Mouse (Mus musculus): Measurements from ENCODE around the gene Fam53b. TPM values are rescaled to one million over a fixed set of nuclear protein-coding genes. Genes with fewer than 3 reads are reported as not detected.

Fam53b gene
- polyA plus RNA-seq, 1 experiment = 35.3 TPM

GRCm38 (mm10) chr7:132841287-132841686 is 27.6 kb upstream of the Fam53b start:
- TF ChIP-seq CTCF (IDR thresholded peaks at IDR 0.05; ENCODE audit: low read depth, low read length) (no peak), POLR2A (IDR thresholded peaks at IDR 0.05; ENCODE audit: borderline replicate concordance, low read depth, low read length) (no peak)
- Histone ChIP-seq H3K27ac (ENCODE audit: insufficient read depth, low read depth, low read length) (no peak overlapping the region), H3K4me3 (ENCODE audit: insufficient read depth, low read length) (no peak overlapping the region), H3K4me1 (ENCODE audit: control insufficient read depth, insufficient read depth, low read length) (peaks cover 17% of the 10 kb centered on the region)

DNA sequence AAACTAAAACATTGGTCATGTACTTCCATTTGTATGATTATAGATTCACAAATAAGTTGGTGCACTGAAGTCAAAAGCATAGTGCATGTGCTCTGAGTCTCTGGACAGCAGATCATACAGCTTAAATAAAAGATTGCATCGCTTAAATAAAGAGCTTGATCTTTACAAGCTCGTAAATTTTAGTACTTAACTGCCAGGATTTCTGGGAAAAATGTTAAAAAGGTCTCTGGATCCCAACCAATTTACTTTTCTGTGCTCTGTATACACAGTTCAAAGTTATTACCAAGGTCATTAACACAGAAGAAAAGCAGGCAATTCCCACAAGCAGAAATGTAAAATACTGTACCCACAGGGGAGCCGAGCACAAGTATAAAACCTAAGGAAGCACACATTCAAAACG is 17.3 kb upstream of the Fam53b start:
- no peak overlapping the region for H3K27ac ChIP-seq (ENCODE audit: insufficient read depth, low read depth, low read length)
- peaks cover 12% of the 10 kb centered on the region for H3K4me1 ChIP-seq (ENCODE audit: control insufficient read depth, insufficient read depth, low read length)
- no peak overlapping the region for H3K4me3 ChIP-seq (ENCODE audit: insufficient read depth, low read length)
- TF ChIP-seq CTCF (IDR thresholded peaks at IDR 0.05; ENCODE audit: low read depth, low read length) = no peak
- TF ChIP-seq POLR2A (IDR thresholded peaks at IDR 0.05; ENCODE audit: borderline replicate concordance, low read depth, low read length) = no peak

- no peak overlapping the region for H3K27ac ChIP-seq (ENCODE audit: insufficient read depth, low read depth, low read length)
- TF ChIP-seq POLR2A (IDR thresholded peaks at IDR 0.05; ENCODE audit: borderline replicate concordance, low read depth, low read length) = no peak
- no peak for TF ChIP-seq CTCF (IDR thresholded peaks at IDR 0.05; ENCODE audit: low read depth, low read length)
- peaks cover 25% of the 10 kb centered on the region for H3K4me1 ChIP-seq (ENCODE audit: control insufficient read depth, insufficient read depth, low read length)
- H3K4me3 ChIP-seq (ENCODE audit: insufficient read depth, low read length) = no peak overlapping the region
Observed at GRCm38 (mm10) chr7:132824346-132825022, 10.8 kb upstream of the Fam53b start.

DNA sequence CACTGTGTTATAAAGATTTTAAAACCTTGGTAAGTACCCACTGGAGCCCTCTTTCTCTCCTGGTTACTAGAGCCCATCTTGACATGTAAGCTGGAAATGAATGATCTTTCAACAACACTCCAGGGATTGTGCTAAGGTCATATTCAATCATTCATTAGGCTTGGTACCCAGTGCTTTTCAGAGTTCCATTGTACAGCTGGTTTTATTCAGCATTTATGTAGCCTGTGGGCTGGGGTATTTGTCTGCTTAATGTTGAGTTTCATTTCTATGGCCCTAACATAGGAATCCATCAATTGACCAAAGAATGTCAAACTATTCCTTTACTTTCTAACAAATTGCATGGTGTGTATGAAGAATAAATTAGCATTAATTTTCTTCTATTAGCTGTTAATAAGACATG is 10.1 kb upstream of the Fam53b start:
- TF ChIP-seq POLR2A (IDR thresholded peaks at IDR 0.05; ENCODE audit: borderline replicate concordance, low read depth, low read length) (no peak), CTCF (IDR thresholded peaks at IDR 0.05; ENCODE audit: low read depth, low read length) (no peak)
- Histone ChIP-seq H3K4me1 (ENCODE audit: control insufficient read depth, insufficient read depth, low read length) (peaks cover 23% of the 10 kb centered on the region), H3K4me3 (ENCODE audit: insufficient read depth, low read length) (no peak overlapping the region), H3K27ac (ENCODE audit: insufficient read depth, low read depth, low read length) (no peak overlapping the region)

DNA sequence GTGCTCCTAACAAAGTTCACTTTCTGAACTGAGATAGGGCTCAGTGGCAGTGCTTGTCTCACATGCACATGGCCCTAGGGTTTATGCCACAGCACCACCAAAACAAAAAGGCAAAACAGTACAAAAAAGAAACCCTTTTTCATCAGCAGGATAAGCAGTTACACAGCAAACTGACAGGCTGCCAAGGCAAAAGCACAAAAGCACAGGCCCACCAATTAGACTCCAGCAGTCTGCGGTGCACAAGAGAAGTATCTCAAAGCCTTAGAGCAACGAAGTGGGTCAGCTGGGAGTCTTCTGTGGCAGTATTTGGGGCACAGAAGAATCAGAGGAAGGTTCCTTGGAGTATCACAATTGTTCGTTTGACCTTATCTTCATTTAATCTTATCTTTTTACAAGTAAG is 7.0 kb upstream of the Fam53b start:
- TF ChIP-seq CTCF (IDR thresholded peaks at IDR 0.05; ENCODE audit: low read depth, low read length) (no peak), POLR2A (IDR thresholded peaks at IDR 0.05; ENCODE audit: borderline replicate concordance, low read depth, low read length) (no peak)
- Histone ChIP-seq H3K27ac (ENCODE audit: insufficient read depth, low read depth, low read length) (no peak overlapping the region), H3K4me3 (ENCODE audit: insufficient read depth, low read length) (no peak overlapping the region), H3K4me1 (ENCODE audit: control insufficient read depth, insufficient read depth, low read length) (peaks cover 13% of the 10 kb centered on the region)

- H3K4me1 ChIP-seq (ENCODE audit: control insufficient read depth, insufficient read depth, low read length) = 0 out of 2 replicates have a peak, but pooled peaks cover 3% of the 10 kb centered on the region
- no peak overlapping the region for H3K27ac ChIP-seq (ENCODE audit: insufficient read depth, low read depth, low read length)
- TF ChIP-seq CTCF (IDR thresholded peaks at IDR 0.05; ENCODE audit: low read depth, low read length) (no peak), POLR2A (IDR thresholded peaks at IDR 0.05; ENCODE audit: borderline replicate concordance, low read depth, low read length) (no peak)
- no peak overlapping the region for H3K4me3 ChIP-seq (ENCODE audit: insufficient read depth, low read length)
Observed at GRCm38 (mm10) chr7:132817056-132817455, 3.4 kb upstream of the Fam53b start.

DNA sequence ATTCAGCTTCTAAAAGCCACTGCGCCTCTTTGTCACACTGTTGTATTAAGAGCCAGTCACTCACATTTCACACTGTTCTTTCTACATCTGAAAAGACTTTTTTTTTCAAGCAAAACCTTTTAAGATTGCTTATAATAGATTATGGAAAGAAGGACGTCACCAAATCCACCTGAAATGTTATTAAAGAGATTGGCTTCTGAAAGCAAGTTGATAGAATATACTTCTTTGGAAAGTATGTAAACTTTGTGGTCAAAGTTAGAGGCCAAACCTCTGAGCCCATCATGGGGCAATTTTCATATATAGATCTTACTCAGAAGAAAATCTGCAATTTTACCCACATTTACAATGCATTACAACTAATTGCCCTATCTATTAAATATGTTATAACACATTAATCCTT is 2.8 kb upstream of the Fam53b start:
- 0 out of 2 replicates have a peak, but pooled peaks cover 3% of the 10 kb centered on the region for H3K4me1 ChIP-seq (ENCODE audit: control insufficient read depth, insufficient read depth, low read length)
- no peak overlapping the region for H3K4me3 ChIP-seq (ENCODE audit: insufficient read depth, low read length)
- no peak for TF ChIP-seq POLR2A (IDR thresholded peaks at IDR 0.05; ENCODE audit: borderline replicate concordance, low read depth, low read length)
- TF ChIP-seq CTCF (IDR thresholded peaks at IDR 0.05; ENCODE audit: low read depth, low read length) = no peak
- no peak overlapping the region for H3K27ac ChIP-seq (ENCODE audit: insufficient read depth, low read depth, low read length)

- Histone ChIP-seq H3K27ac (ENCODE audit: insufficient read depth, low read depth, low read length) (no peak overlapping the region), H3K4me3 (ENCODE audit: insufficient read depth, low read length) (no peak overlapping the region), H3K4me1 (ENCODE audit: control insufficient read depth, insufficient read depth, low read length) (peaks cover 11% of the 10 kb centered on the region)
- TF ChIP-seq POLR2A (IDR thresholded peaks at IDR 0.05; ENCODE audit: borderline replicate concordance, low read depth, low read length) (no peak), CTCF (IDR thresholded peaks at IDR 0.05; ENCODE audit: low read depth, low read length) (no peak)
Observed at GRCm38 (mm10) chr7:132815081-132815480, 1.4 kb upstream of the Fam53b start.

DNA sequence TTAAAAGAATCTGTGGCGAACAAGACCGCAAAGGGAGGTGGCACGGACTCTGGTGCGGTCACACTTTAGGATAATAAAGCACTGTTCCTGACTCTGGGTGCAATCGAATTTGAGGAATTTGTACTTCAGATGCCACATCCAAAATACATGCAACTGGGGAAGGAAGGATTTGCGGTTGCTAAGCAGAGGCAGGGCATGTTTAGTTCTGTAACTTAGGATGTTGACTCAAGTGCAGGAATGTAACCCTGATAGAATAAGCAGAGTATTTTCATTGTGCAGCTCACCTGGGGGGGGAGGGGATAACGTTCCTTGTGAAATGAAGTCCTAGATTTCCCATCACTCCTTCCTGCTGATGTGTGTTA is 384 bp upstream of the Fam53b start:
- H3K4me1 ChIP-seq (ENCODE audit: control insufficient read depth, insufficient read depth, low read length) = peaks cover 20% of the 10 kb centered on the region
- H3K4me3 ChIP-seq (ENCODE audit: insufficient read depth, low read length) = peak overlapping the region; percentile 99
- TF ChIP-seq POLR2A (IDR thresholded peaks at IDR 0.05; ENCODE audit: borderline replicate concordance, low read depth, low read length) (no peak), CTCF (IDR thresholded peaks at IDR 0.05; ENCODE audit: low read depth, low read length) (no peak)
- peak overlapping the region; percentile 98 for H3K27ac ChIP-seq (ENCODE audit: insufficient read depth, low read depth, low read length)

DNA sequence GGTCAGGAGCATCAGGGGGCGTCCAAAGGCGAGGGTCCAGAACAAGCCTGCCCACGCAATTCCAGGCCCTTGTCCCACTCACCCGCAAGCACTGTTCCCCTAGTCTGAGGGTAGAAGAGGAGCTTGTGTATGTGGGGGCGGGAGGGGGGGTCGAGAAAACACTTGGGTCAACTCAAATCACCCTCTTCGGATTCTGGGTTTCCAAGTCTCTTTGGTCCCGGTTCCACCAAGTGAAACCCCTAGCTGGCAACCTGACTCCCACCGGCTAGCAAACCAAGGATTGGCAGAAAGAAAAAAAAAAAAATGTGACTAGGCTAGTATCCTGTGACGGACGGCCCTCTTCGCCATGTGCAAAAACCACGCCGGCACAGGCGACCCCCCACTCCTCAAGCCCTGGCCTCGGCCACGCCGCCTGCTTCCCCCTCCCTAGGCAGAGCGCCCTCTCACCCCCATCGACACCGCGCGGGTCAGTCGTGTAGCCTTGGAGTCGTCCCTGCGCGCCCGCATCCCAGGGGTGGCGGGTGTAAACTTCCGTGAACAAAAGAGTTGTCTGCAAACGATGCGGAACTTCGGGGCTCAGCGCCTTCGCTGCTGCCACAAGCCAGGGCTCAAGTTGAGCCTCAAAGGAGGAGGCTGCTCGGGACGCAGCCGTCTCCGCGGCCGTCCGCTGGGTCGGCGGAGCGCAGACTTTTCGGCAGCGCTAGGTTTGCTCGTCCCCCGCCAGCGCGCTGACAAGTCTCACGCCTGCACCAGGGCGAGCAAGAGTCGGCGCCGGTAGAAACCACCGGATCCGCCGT is 869 bp downstream of the Fam53b start:
- no peak for TF ChIP-seq CTCF (IDR thresholded peaks at IDR 0.05; ENCODE audit: low read depth, low read length)
- 0 out of 2 replicates have a peak, but pooled peaks have one; percentile 82 for TF ChIP-seq POLR2A (IDR thresholded peaks at IDR 0.05; ENCODE audit: borderline replicate concordance, low read depth, low read length)

More for the DNA sequence above, 869 bp downstream of the Fam53b start:
- H3K27ac ChIP-seq (ENCODE audit: insufficient read depth, low read depth, low read length) = peak overlapping the region; percentile 98
- peak overlapping the region; percentile 99 for H3K4me3 ChIP-seq (ENCODE audit: insufficient read depth, low read length)
- peaks cover 30% of the 10 kb centered on the region for H3K4me1 ChIP-seq (ENCODE audit: control insufficient read depth, insufficient read depth, low read length)
